Mouse (Mus musculus) heart, embryonic 16.5 days (tissue): ENCODE results near the gene Gm6904. TPM values are rescaled to one million over a fixed set of nuclear protein-coding genes. Genes with fewer than 3 reads are reported as not detected.

Experiments used
- ATAC-seq: fragments of 200-750 bp; cut with Nextera tagmentation; replicated peaks from 2 replicates; pipeline ENCODE4 v1.8.0; 2017; ENCODE audit warnings: moderate number of reproducible peaks; ENCODE audit not compliant: insufficient read depth, low FRiP score; ENCODE audit errors: extremely low read depth
- H3K27ac ChIP-seq: fragments of 300-500 bp; sonication (generic); 2 replicates; pipeline ENCODE4 v1.5.1; 2014; ENCODE audit warnings: mild to moderate bottlenecking, low read length, control low read depth, moderate library complexity
- H3K27me3 ChIP-seq: fragments of 300-500 bp; sonication (generic); 2 replicates; pipeline ENCODE4 v1.6.1; 2014; ENCODE audit warnings: low read length, mixed read lengths; ENCODE audit not compliant: control insufficient read depth, insufficient read depth
- H3K36me3 ChIP-seq: fragments of 300-500 bp; sonication (generic); 2 replicates; pipeline ENCODE4 v1.6.1; 2014; ENCODE audit not compliant: control insufficient read depth, insufficient read depth
- H3K4me1 ChIP-seq: fragments of 300-500 bp; sonication (generic); 2 replicates; pipeline ENCODE4 v1.6.1; 2014; ENCODE audit warnings: low read length, mixed read lengths; ENCODE audit not compliant: control insufficient read depth, insufficient read depth
- H3K4me2 ChIP-seq: fragments of 300-500 bp; sonication (generic); 2 replicates; pipeline ENCODE4 v1.6.1; 2014; ENCODE audit warnings: low read depth, mild to moderate bottlenecking, control low read depth, low read length
- H3K4me3 ChIP-seq: fragments of 300-500 bp; sonication (generic); 2 replicates; pipeline ENCODE4 v1.5.1; 2014; ENCODE audit warnings: mild to moderate bottlenecking, control low read depth, low read length
- H3K9ac ChIP-seq: fragments of 300-500 bp; sonication (generic); 2 replicates; pipeline ENCODE4 v1.6.1; 2014; ENCODE audit warnings: low read length, control low read depth
- H3K9me3 ChIP-seq: fragments of 300-500 bp; sonication (generic); replicated peaks from 2 replicates; pipeline ENCODE4 v1.6.1; 2016; ENCODE audit warnings: low read length; ENCODE audit not compliant: control insufficient read depth
- WGBS: fragments of 180-500 bp; shearing (Covaris S2); extraction: QIAGEN DNeasy Blood & Tissue Kit; methylation state at CpG from one replicate; pipeline ENCODE4 v1.1.7; 2014; 5-methylcytosine and 5-hydroxymethylcytosine counted together
- polyA plus RNA-seq: library from polyadenylated mRNA; unstranded; fragments of >200 nt; fragmentation: Nextera tagmentation; extraction: Ambion mirVana; gene quantifications from 2 replicates; pipeline ENCODE4 v1.2.1, GENCODE M21; 2015

The Gm6904 gene
- polyA plus RNA-seq, 1 experiment from 2014 or later: not detected

- Histone ChIP-seq H3K36me3 (no peaks in the 10 kb centered on the region), H3K27ac (peak within 1 kb of the TSS; percentile 91), H3K4me1 (peaks cover 2% of the 10 kb centered on the region; the same call in 1 of the 2 replicates), H3K4me3 (peak within 1 kb of the TSS; percentile 91), H3K27me3 (no peaks in the 10 kb centered on the region), H3K9me3 (no peaks in the 10 kb centered on the region), H3K9ac (peak within 1 kb of the TSS; percentile 94), H3K4me2 (peak within 1 kb of the TSS; percentile 94)
- peak; percentile 92 for ATAC-seq
- WGBS: under 1% methylated on average over 94 of the region's 96 CpGs
These were observed 59.1 kb downstream of the Gm6904 start, which contains the start of gene Rcbtb1 for GRCm38 (mm10) chr14:59200711-59201603. Gene Rcbtb1, plus strand, starts transcription at chr14:59201209.

Other genes with a start within 250 kb of the Gm6904 start
- not detected in 2 replicates for gene 1700129C05Rik, start 117.3 kb downstream of the Gm6904 start, polyA plus RNA-seq
- not detected in 2 replicates for gene Gm5142, start 81.5 kb downstream of the Gm6904 start, polyA plus RNA-seq
- gene Rcbtb1, start 59.0 kb downstream of the Gm6904 start, polyA plus RNA-seq: 16.0 and 16.7 TPM in 2 replicates
- 0.25 and 0.43 TPM in 2 replicates for gene Phf11a, start 37.3 kb upstream of the Gm6904 start, polyA plus RNA-seq
- 0.46 and 1.0 TPM in 2 replicates for gene Phf11b, start 81.1 kb upstream of the Gm6904 start, polyA plus RNA-seq
- 2.7 and 4.6 TPM in 2 replicates for gene Phf11d, start 105.3 kb upstream of the Gm6904 start, polyA plus RNA-seq
- 0.41 and 0.53 TPM in 2 replicates for gene Phf11c, start 135.2 kb upstream of the Gm6904 start, polyA plus RNA-seq
- gene Setdb2, start 180.7 kb upstream of the Gm6904 start, polyA plus RNA-seq: 5.8 and 6.2 TPM in 2 replicates
- 22.9 and 23.0 TPM in 2 replicates for gene Cab39l, start 180.8 kb upstream of the Gm6904 start, polyA plus RNA-seq